Mouse (Mus musculus): ENCODE data around the gene Pdzd9. TPM values are rescaled to one million over a fixed set of nuclear protein-coding genes. Genes with fewer than 3 reads are reported as not detected.

Pdzd9 gene
- polyA plus RNA-seq, 1 experiment from 2014 or later, result 0.30 TPM

DNA sequence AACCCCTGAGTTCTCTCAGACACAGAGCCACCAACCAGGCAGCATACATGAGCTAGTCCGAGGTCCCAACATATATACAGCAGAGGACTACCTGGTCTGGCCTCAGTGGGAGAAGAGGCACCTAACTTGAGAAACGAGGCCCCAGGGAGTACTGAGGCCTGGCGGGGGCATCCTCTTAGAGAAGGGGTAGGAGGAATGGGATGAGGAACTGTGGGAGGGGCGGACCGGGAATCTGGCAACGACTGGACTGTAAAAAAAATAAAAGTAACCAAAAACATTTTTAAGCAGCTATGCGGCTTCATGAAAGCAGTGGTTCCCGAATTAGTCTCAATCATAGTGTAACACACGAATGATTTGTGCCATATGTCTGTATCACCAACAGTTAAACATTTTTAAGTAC is 35.8 kb downstream of the Pdzd9 start:
- peak overlapping the region; percentile 91 for H3K27ac ChIP-seq (replicated peaks)
- H3K27me3 ChIP-seq (replicated peaks; ENCODE audit: low read depth, poor library complexity, severe bottlenecking), result no peaks in the 10 kb centered on the region
- H3K4me1 ChIP-seq, result peaks cover 17% of the 10 kb centered on the region
- H3K4me3 ChIP-seq, result peak overlapping the region; percentile 78
- 10% methylated on average over 9 of the region's 9 CpGs for WGBS
- H3K9me3 ChIP-seq, result no peaks in the 10 kb centered on the region
- H3K36me3 ChIP-seq (replicated peaks), result peaks cover 22% of the 10 kb centered on the region
- peak; percentile 32 for DNase-seq (ENCODE audit: low spot score)

DNA sequence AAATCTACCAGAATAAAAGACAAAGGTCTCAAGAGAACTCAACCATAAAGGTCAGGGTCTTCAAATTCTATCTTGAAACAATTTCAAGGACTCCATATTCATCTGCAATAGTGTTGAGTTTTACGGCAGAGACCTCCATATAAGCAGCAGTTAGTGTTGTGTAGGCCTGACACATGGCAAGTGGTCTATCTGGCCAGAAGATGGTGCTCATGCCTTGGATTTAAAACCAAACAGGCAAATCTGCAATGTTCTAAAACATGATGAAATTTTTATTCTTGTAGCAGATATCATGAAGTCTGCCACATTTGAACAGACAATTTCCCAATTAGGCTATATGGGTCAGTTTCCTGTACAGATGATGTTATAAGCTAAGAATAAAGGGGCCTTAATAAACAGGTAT is 37.6 kb downstream of the Pdzd9 start:
- no peaks in the 10 kb centered on the region for H3K27me3 ChIP-seq (replicated peaks; ENCODE audit: low read depth, poor library complexity, severe bottlenecking)
- peaks cover 17% of the 10 kb centered on the region for H3K4me1 ChIP-seq
- no peak for DNase-seq (ENCODE audit: low spot score)
- 72% methylated on average over 1 of the region's 1 CpGs for WGBS
- peaks cover 4% of the 10 kb centered on the region for H3K36me3 ChIP-seq (replicated peaks)
- no peak overlapping the region for H3K27ac ChIP-seq (replicated peaks)
- H3K4me3 ChIP-seq, result no peak overlapping the region
- no peaks in the 10 kb centered on the region for H3K9me3 ChIP-seq

- H3K27me3 ChIP-seq (replicated peaks; ENCODE audit: low read depth, poor library complexity, severe bottlenecking), result no peaks in the 10 kb centered on the region
- no peak overlapping the region for H3K4me3 ChIP-seq
- H3K9me3 ChIP-seq, result no peaks in the 10 kb centered on the region
- DNase-seq (ENCODE audit: low spot score), result no peak
- no peaks in the 10 kb centered on the region for H3K36me3 ChIP-seq (replicated peaks)
- H3K4me1 ChIP-seq, result no peaks in the 10 kb centered on the region
- no peak overlapping the region for H3K27ac ChIP-seq (replicated peaks)
- 88% methylated on average over 9 of the region's 9 CpGs for WGBS
Observed at GRCm38 (mm10) chr7:120620841-120621240, 49.3 kb downstream of the Pdzd9 start.

DNA sequence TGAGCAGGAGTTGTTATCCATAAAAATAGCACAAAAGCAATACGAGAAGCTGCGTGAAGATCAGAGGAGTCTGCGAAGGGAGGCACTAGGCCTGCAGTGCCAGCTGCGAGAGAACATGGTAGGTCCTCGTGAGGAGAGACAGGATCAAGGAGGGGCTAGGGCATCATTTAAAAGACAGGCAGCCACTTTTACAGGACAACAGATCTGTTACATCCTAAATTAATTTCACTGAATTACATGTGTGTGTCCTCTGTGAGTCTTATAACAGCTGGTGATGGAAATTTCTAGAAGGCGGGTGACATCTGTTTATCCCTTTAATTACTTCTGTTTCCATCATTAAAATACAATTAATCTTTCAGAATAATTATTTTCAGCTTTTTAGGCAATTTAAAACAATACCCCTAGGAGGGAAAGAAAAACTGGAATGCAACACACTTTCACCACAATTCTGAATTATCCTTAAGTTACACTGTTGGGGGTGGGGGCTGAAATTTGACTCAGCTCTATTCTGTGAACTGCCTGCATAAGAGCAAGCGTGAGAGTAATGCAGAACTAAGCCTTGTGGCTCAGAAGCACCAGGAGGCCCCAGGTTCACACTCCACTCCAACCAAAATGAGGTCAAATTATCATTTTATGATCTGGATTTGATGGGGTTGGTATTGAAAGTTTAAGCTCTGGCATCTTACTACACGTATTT is 49.9 kb downstream of the Pdzd9 start:
- Histone ChIP-seq H3K4me1 (no peaks in the 10 kb centered on the region), H3K36me3 (replicated peaks) (no peaks in the 10 kb centered on the region), H3K4me3 (no peak overlapping the region), H3K27ac (replicated peaks) (no peak overlapping the region), H3K9me3 (no peaks in the 10 kb centered on the region), H3K27me3 (replicated peaks; ENCODE audit: low read depth, poor library complexity, severe bottlenecking) (no peaks in the 10 kb centered on the region)
- 79% methylated on average over 8 of the region's 8 CpGs for WGBS
- DNase-seq (ENCODE audit: low spot score), result no peak

Other genes starting within 250 kb of the Pdzd9 start
- gene Uqcrc2, start 35.2 kb downstream of the Pdzd9 start, polyA plus RNA-seq (2016; fragmentation: Nextera tagmentation; extraction: Ambion mirVana), result 175 and 186 TPM in 2 replicates
- 13.3 and 15.1 TPM in 2 replicates for gene Mosmo, start 7.3 kb upstream of the Pdzd9 start, polyA plus RNA-seq (2016; fragmentation: Nextera tagmentation; extraction: Ambion mirVana)
- 0.07 and 0.47 TPM in 2 replicates for gene Vwa3a, start 69.0 kb upstream of the Pdzd9 start, polyA plus RNA-seq (2016; fragmentation: Nextera tagmentation; extraction: Ambion mirVana)
- gene Gm5737, start 142.0 kb upstream of the Pdzd9 start, polyA plus RNA-seq (2016; fragmentation: Nextera tagmentation; extraction: Ambion mirVana), result not detected in 2 replicates
- gene Eef2k, start 172.5 kb upstream of the Pdzd9 start, polyA plus RNA-seq (2016; fragmentation: Nextera tagmentation; extraction: Ambion mirVana), result 33.8 and 34.5 TPM in 2 replicates
- 42.9 and 44.8 TPM in 2 replicates for gene Polr3e, start 247.4 kb upstream of the Pdzd9 start, polyA plus RNA-seq (2016; fragmentation: Nextera tagmentation; extraction: Ambion mirVana)